Mouse (Mus musculus) CH12F3 (cell line): ENCODE measurements around the gene Dgkz.

ENCODE experiments used
- in situ Hi-C: fragments of 300-500 bp; cut with MboI; formaldehyde crosslinking; loops from 2 replicates; pipeline ENCODE4 v1.14.3; 2020; ENCODE audit warnings: low sequenced_read_pairs

Gene Dgkz

GRCm38 (mm10) chr2:91944170-91944950, 31.3 kb downstream of the Dgkz start:
- in situ Hi-C loops: no loop called here

GRCm38 (mm10) chr2:91942356-91942755, 33.3 kb downstream of the Dgkz start:
- in situ Hi-C loops: no loop called here

- in situ Hi-C loops: no loop called here
Measured at GRCm38 (mm10) chr2:91939303-91939935, 36.2 kb downstream of the Dgkz start.

- in situ Hi-C loops: no loop called here
Measured at GRCm38 (mm10) chr2:91936154-91936553, 39.5 kb downstream of the Dgkz start.

DNA sequence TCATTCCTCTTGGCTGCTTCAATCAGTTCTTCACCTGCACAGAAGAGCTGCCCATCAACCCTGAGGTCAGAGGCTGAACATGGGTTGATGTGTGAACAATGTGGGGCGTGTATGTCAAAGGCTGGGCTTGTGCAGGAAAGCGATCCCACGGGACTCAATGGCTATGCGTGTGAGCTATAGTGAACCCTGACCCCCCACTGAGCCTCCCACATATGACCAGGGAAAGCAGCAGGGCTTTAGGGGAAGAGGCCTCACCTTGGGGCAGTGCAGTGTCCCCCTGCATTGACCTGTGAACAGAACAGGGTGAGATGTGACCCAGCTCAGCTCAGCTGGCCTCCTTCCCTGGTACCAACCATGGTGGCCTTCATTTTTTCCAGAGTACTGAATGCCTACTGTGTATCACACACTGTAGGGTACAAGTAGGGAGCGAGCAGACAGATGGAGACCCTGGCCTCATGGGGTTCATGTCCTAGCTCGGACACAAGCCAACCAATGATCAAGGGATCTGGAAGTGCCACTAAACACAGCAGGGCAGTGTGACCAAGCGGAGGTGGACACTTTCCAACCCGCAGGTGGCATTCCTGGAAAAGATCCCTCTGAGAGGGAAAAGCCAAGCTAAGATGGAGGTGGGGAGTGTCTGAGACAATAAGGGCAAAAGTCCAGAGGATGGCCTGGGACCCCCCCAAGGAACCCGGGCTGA, 40.7 kb downstream of the Dgkz start:
- in situ Hi-C loops: no loop called here

GRCm38 (mm10) chr2:91934016-91934415, 41.6 kb downstream of the Dgkz start:
- in situ Hi-C loops: no loop called here

GRCm38 (mm10) chr2:91933471-91933870, 42.2 kb downstream of the Dgkz start:
- in situ Hi-C loops: no loop called here

DNA sequence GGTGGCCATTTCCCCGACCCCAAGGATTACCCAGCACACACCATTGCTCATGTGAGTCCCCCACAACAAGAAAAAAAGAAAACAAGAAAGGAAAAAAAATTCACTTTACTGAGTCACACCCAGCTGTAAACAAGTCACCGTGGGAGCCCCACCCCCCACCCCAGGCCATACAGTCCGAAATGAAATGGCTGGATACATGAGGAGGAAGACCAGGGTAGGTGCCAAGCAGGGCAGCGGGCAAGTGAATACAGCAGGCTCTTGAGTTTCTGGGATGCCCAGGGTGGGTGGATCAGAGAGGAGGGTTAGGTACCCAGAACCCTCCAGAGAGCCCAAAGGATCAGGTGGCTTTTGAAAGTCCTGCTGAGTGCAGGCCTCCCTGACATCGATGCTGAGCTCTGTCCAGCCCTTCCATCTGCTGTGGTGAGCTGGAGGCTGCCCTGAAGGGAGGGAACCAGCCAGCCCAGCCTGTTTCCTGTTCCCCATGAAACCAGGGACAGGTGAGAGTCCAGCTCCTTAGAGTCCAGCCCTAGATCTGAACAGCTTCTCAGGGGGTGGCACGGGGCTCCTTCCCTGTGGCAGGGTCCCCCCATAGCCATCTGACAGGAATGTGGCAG, 42.8 kb downstream of the Dgkz start:
- in situ Hi-C loops: no loop called here

GRCm38 (mm10) chr2:91932160-91932711, 43.4 kb downstream of the Dgkz start, which contains the start of gene Mdk:
TSS of gene Mdk (minus strand) at chr2:91932297.
- in situ Hi-C loops: no loop called here

DNA sequence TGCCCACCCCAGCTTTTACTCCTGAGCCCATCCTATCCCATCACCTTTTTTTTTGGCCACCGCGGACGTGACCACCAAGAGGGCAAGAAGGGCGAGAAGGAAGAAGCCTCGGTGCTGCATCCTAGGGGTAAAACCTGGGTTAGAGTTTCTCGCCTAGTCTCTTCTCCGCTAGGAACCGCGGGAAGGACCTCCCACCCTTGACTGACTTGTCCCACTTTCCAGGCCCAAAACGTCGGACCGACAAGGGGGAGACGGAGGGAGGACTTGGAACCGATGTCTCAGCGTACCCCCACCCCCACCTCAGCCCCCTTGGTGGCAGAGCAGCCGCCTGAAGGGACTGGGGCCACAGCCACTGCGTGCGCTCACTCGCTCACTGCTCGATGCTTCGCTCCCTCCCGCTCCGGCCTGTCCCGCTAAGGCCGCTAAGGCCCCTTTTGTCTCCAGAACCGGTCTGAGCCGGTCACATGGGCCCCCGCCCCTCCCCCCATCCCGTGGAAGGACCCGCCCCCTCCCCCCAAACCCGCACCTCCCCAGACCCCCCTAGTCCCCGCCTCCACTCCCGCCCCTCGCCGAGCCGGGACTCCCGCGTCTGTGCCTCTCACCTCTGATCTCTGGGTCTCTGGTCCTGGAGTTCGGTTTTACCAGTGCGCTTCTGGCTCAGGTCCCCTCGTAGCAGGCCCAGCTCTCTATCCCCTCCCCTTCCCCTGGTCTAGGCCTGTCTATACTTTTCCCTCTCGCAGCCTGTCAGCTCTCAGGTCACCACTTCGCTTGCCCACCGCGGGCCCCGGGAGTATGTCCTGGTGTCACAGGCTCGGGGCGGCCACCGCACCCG, 44.1 kb downstream of the Dgkz start:
- in situ Hi-C loops: no loop called here

DNA sequence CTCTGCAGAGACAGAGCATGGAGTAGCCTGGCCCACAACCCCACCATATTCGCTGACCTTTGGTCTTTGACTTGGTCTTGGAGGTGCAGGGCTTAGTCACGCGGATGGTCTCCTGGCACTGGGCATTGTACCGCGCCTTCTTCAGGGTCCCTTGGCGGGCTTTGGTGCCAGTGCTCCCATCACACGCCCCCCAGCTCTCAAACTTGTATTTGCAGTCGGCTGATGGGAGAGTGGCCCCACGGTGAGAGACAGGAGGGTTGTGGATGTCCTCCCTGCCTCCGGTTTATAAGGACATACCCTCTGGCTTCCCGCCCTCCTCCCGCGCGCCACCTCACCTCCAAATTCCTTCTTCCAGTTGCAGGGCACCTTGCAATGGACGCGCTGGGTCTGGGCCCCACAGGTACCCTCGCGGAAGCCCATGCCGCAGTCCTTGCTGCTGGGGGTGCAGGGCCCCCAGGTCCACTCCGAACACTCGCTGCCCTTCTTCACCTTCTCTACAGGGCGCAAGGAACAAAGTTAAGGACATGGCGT, 44.8 kb downstream of the Dgkz start:
- in situ Hi-C loops: no loop called here

DNA sequence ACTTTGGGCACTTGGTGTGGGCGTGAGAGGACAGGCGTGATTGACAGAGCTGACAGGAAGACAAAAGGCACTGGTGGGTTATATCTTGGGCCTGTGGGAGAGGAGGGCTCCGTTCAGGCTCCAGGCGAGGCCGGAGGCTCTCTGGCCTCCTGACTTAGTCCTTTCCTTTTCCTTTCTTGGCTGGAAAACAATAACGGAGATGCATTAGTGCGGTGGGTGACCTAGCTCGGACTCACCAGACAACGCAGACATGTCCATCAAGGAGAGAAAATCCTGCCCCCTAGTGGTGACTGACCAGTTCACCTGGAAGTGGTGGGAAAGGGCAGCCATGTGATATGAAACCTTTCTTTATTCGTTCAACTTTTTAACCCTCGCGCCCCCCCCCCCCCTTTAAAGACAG, 45.7 kb downstream of the Dgkz start:
- in situ Hi-C loops: loop anchor here (10.0 kb wide), 1 partner anchor 145 kb away; no protein-coding TSS in a partner anchor

- in situ Hi-C loops: loop anchor here (10.0 kb wide), 1 partner anchor 145 kb away; no protein-coding TSS in a partner anchor
Measured at GRCm38 (mm10) chr2:91929455-91929854, 46.2 kb downstream of the Dgkz start.

GRCm38 (mm10) chr2:91928534-91929350, 46.9 kb downstream of the Dgkz start:
- in situ Hi-C loops: loop anchor here (10.0 kb wide), 1 partner anchor 144 kb away; no protein-coding TSS in a partner anchor

DNA sequence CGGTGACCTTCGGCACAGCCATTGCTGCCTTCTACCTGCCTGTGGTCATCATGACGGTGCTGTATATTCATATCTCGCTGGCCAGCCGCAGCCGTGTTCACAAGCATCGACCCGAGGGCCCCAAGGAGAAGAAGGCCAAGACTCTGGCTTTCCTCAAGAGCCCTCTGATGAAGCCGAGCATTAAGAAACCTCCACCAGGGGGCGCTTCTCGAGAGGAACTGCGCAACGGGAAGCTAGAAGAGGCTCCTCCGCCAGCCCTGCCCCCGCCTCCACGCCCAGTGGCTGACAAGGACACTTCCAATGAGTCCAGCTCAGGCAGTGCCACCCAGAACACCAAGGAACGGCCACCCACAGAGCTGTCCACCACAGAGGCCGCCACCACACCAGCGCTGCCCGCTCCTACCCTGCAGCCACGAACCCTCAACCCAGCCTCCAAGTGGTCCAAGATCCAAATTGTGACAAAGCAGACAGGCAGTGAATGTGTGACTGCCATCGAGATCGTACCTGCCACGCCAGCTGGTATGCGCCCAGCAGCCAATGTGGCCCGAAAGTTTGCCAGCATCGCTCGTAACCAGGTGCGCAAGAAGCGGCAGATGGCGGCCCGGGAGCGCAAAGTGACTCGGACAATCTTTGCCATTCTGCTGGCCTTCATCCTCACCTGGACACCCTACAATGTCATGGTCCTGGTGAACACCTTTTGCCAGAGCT, 47.7 kb downstream of the Dgkz start:
- in situ Hi-C loops: loop anchor here (10.0 kb wide), 1 partner anchor 143 kb away; no protein-coding TSS in a partner anchor

DNA sequence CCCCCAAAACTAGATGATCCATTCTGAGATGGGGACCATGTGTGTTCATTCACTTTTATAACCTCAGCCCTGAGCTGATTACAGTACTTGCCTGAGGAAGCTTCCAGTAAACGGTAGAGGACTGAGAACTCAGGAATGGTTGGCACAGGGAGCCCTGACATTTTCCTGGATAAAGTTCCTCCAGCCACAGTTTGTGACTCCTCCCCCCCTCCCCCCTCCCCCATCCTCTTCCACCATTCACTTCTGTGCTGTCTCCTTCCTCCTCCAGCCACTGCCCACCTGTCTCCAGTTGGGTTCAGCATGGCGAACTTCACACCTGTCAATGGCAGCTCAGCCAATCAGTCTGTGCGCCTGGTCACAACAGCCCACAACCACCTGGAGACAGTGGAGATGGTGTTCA, 48.7 kb downstream of the Dgkz start, which contains the start of gene Chrm4:
Gene Chrm4, plus strand, starts transcription at position 301 of the 400 bp plus-strand sequence.
- in situ Hi-C loops: loop anchor here (10.0 kb wide), 1 partner anchor 142 kb away; no protein-coding TSS in a partner anchor

DNA sequence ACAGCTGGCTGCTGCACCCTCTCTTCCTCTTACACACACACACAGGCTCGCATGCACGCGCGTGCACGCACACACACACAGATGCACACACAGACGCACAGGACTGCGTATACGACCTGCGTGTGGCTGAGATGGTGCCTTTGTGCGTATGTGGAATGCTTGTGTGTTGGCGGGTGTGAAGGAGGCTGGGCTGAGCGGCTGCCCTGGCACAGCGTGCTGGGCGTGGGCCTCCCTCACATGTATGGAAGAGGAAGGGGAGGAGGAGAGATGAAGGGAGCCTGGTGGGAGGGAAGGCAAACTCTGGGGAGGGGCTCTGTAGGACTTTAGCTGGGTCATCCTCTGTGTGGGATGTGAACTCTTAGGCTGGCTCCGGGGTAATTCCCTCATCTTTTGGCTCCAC, 50.2 kb downstream of the Dgkz start:
- in situ Hi-C loops: loop anchor here (10.0 kb wide), 1 partner anchor 141 kb away; no protein-coding TSS in a partner anchor

DNA sequence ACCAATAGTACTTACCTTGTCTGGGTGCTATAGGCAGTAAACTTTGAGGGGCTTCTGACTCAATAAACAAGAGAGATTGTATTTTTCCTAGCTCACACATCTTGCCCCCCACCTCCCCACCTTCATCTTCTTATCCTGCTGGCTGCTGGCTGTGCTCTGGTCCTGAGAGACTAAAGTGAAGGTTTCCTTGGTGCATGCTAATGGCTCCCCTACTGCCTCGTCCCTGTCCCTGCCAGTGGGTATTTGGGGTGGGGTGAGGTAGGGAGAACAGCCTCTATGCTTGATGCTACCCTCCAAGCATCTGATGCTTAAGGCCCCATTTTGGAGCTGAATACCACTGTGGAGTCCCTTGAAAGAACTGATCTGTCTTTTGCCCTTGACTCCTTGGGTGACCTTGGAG, 50.9 kb downstream of the Dgkz start:
- in situ Hi-C loops: loop anchor here (10.0 kb wide), 1 partner anchor 140 kb away; no protein-coding TSS in a partner anchor
